Mouse (Mus musculus) intestine, postnatal 0 days (tissue): ENCODE measurements at regions not wholly inside any gene's neighbourhood (a gene's known extent, or its start where the extent isn't known, plus 50 kb on each side); places are given as distances from the start of the nearest gene placed in this dataset.

Source experiments
- ATAC-seq: fragments of 200-750 bp; cut with Nextera tagmentation; 2 replicates; pipeline ENCODE4 v1.8.0; 2017; ENCODE audit warnings: mild to moderate bottlenecking, moderate TSS enrichment, moderate library complexity
- H3K27ac ChIP-seq: fragments of 300-500 bp; sonication (generic); 2 replicates; pipeline ENCODE4 v1.5.1; 2014; ENCODE audit warnings: mild to moderate bottlenecking, low read depth, low read length, moderate library complexity
- H3K27me3 ChIP-seq: fragments of 300-500 bp; sonication (generic); replicated peaks from 2 replicates; pipeline ENCODE4 v1.6.1; 2014; ENCODE audit warnings: low read length, mixed read lengths; ENCODE audit not compliant: control insufficient read depth, insufficient read depth
- H3K36me3 ChIP-seq: fragments of 300-500 bp; sonication (generic); 2 replicates; pipeline ENCODE4 v1.6.1; 2014; ENCODE audit warnings: mild to moderate bottlenecking, moderate library complexity; ENCODE audit not compliant: control insufficient read depth, insufficient read depth
- H3K4me1 ChIP-seq: fragments of 300-500 bp; sonication (generic); replicated peaks from 2 replicates; pipeline ENCODE4 v1.6.1; 2014; ENCODE audit warnings: antibody characterized with exemption, low read length, mixed read lengths; ENCODE audit not compliant: control insufficient read depth, insufficient read depth
- H3K4me2 ChIP-seq: fragments of 300-500 bp; sonication (generic); replicated peaks from 2 replicates; pipeline ENCODE4 v1.6.1; 2014; ENCODE audit warnings: low read depth, mild to moderate bottlenecking, moderate library complexity
- H3K4me3 ChIP-seq: fragments of 300-500 bp; sonication (generic); 2 replicates; pipeline ENCODE4 v1.5.1; 2014; ENCODE audit warnings: low read depth, low read length
- H3K9ac ChIP-seq: fragments of 300-500 bp; sonication (generic); 2 replicates; pipeline ENCODE4 v1.6.1; 2014; ENCODE audit warnings: mild to moderate bottlenecking, low read depth, low read length
- H3K9me3 ChIP-seq: fragments of 300-500 bp; sonication (generic); 2 replicates; pipeline ENCODE4 v1.6.1; 2016; ENCODE audit warnings: mixed run types; ENCODE audit not compliant: control insufficient read depth
- CTCF ChIP-seq: sonication (generic); IDR thresholded peaks from 2 replicates; pipeline ENCODE4 v1.5.1; 2016; ENCODE audit warnings: low read depth, mild to moderate bottlenecking, control low read depth, antibody characterized with exemption, moderate library complexity
- WGBS: fragments of 180-500 bp; shearing (Covaris S2); extraction: QIAGEN DNeasy Blood & Tissue Kit; methylation state at CpG from one replicate; pipeline ENCODE4 v1.1.7; 2014; 5-methylcytosine and 5-hydroxymethylcytosine counted together

GRCm38 (mm10) chr3:127987583-127987982 is 91.5 kb upstream of the Fam241a start:
- Histone ChIP-seq H3K4me3 (no peak overlapping the region), H3K9me3 (no peaks in the 10 kb centered on the region), H3K4me2 (no peak overlapping the region), H3K4me1 (0 out of 2 replicates have a peak, but pooled peaks cover 4% of the 10 kb centered on the region), H3K9ac (no peak overlapping the region), H3K27ac (no peak overlapping the region), H3K27me3 (no peaks in the 10 kb centered on the region), H3K36me3 (no peaks in the 10 kb centered on the region)
- no peak for TF ChIP-seq CTCF
- no peak for ATAC-seq
- 39% methylated on average over 6 of the region's 6 CpGs for WGBS

GRCm38 (mm10) chr3:127985165-127985564 is 89.0 kb upstream of the Fam241a start:
- no peak for TF ChIP-seq CTCF
- 62% methylated on average over 3 of the region's 3 CpGs for WGBS
- H3K4me2 ChIP-seq = no peak overlapping the region
- no peak overlapping the region for H3K9ac ChIP-seq
- H3K27ac ChIP-seq = no peak overlapping the region
- H3K4me1 ChIP-seq = 0 out of 2 replicates have a peak, but pooled peaks cover 4% of the 10 kb centered on the region
- H3K9me3 ChIP-seq = no peaks in the 10 kb centered on the region
- peak; percentile 72 for ATAC-seq
- H3K27me3 ChIP-seq = no peaks in the 10 kb centered on the region
- no peaks in the 10 kb centered on the region for H3K36me3 ChIP-seq
- no peak overlapping the region for H3K4me3 ChIP-seq

- no peak for TF ChIP-seq CTCF
Observed at GRCm38 (mm10) chr3:127977240-127977639, 81.1 kb upstream of the Fam241a start.

GRCm38 (mm10) chr3:127970891-127971290 is 74.8 kb upstream of the Fam241a start:
- 3% methylated on average over 5 of the region's 5 CpGs for WGBS
- H3K27ac ChIP-seq = no peak overlapping the region
- H3K36me3 ChIP-seq = no peaks in the 10 kb centered on the region
- no peak for ATAC-seq
- peak; percentile 88 for TF ChIP-seq CTCF
- H3K27me3 ChIP-seq = no peaks in the 10 kb centered on the region
- H3K4me2 ChIP-seq = no peak overlapping the region
- no peaks in the 10 kb centered on the region for H3K9me3 ChIP-seq
- H3K4me3 ChIP-seq = no peak overlapping the region
- H3K4me1 ChIP-seq = no peaks in the 10 kb centered on the region
- H3K9ac ChIP-seq = no peak overlapping the region

More at GRCm38 (mm10) chr3:127977240-127977639, 81.1 kb upstream of the Fam241a start:
- Histone ChIP-seq H3K36me3 (no peaks in the 10 kb centered on the region), H3K4me1 (peaks cover 7% of the 10 kb centered on the region; the same call in 1 of the 2 replicates), H3K9me3 (no peaks in the 10 kb centered on the region), H3K4me3 (no peak overlapping the region), H3K27me3 (no peaks in the 10 kb centered on the region), H3K4me2 (no peak overlapping the region), H3K27ac (no peak overlapping the region), H3K9ac (no peak overlapping the region)
- peak; percentile 53; the same call in 1 of the 2 replicates for ATAC-seq
- 27% methylated on average over 6 of the region's 6 CpGs for WGBS

- WGBS = 73% methylated on average over 10 of the region's 10 CpGs
Observed at GRCm38 (mm10) chr3:127967170-127967569, 71.0 kb upstream of the Fam241a start.

GRCm38 (mm10) chr3:127966214-127966613 is 70.1 kb upstream of the Fam241a start:
- WGBS = 81% methylated on average over 4 of the region's 4 CpGs
- no peak overlapping the region for H3K4me3 ChIP-seq
- H3K9ac ChIP-seq = no peak overlapping the region
- H3K36me3 ChIP-seq = no peaks in the 10 kb centered on the region
- TF ChIP-seq CTCF = no peak
- H3K4me1 ChIP-seq = no peaks in the 10 kb centered on the region
- H3K27ac ChIP-seq = no peak overlapping the region
- H3K27me3 ChIP-seq = no peaks in the 10 kb centered on the region
- H3K9me3 ChIP-seq = no peaks in the 10 kb centered on the region
- H3K4me2 ChIP-seq = no peak overlapping the region
- ATAC-seq = no peak

More at GRCm38 (mm10) chr3:127967170-127967569, 71.0 kb upstream of the Fam241a start:
- H3K9ac ChIP-seq = no peak overlapping the region
- H3K4me3 ChIP-seq = no peak overlapping the region
- no peaks in the 10 kb centered on the region for H3K36me3 ChIP-seq
- no peak overlapping the region for H3K27ac ChIP-seq
- no peaks in the 10 kb centered on the region for H3K4me1 ChIP-seq
- H3K4me2 ChIP-seq = no peak overlapping the region
- H3K27me3 ChIP-seq = no peaks in the 10 kb centered on the region
- ATAC-seq = no peak
- no peak for TF ChIP-seq CTCF
- H3K9me3 ChIP-seq = no peaks in the 10 kb centered on the region
